Mouse (Mus musculus): Measurements from ENCODE around the gene Adam15. TPM values are rescaled to one million over a fixed set of nuclear protein-coding genes. Genes with fewer than 3 reads are reported as not detected.
A peak's percentile ranks its signal among the peaks of the same experiment; 100 is the strongest.

Gene Adam15
- 10 to 100 TPM; 45.5 to 47.0 TPM for total RNA-seq (2021)
- long read RNA-seq, experiment 1, transcript Adam15-202 (21 exons, 2,799 nt) = major isoform, 8 of 42 reads
- long read RNA-seq, experiment 1, partial matches to known transcripts = 11 of 42 reads
- long read RNA-seq, experiment 1, other reads (novel, unspliced or antisense) = 20 of 42 reads
- long read RNA-seq, experiment 2, partial matches to known transcripts = 6 of 27 reads
- long read RNA-seq, experiment 2, other reads (novel, unspliced or antisense) = 16 of 27 reads

GRCm38 (mm10) chr3:89349869-89350501 is at the start of gene Adam15:
Adam15 (minus strand) TSS chr3:89349996.
- peak; percentile 92 to 94 for DNase-seq

GRCm38 (mm10) chr3:89396654-89397005 is 46.8 kb upstream of the Adam15 start:
- no peak for DNase-seq

- DNase-seq = peak; percentile 80 to 84
These were observed 46.2 kb upstream of the Adam15 start for GRCm38 (mm10) chr3:89395806-89396653.

- DNase-seq = peak in 1 of 2 experiments; percentile 51
These were observed 45.6 kb upstream of the Adam15 start for GRCm38 (mm10) chr3:89395419-89395805.

GRCm38 (mm10) chr3:89394894-89395256 is 45.1 kb upstream of the Adam15 start:
- peak; percentile 90 to 91 for DNase-seq

- DNase-seq = peak; percentile 83 to 84
These were observed 44.5 kb upstream of the Adam15 start, which contains the start of gene Zbtb7b for GRCm38 (mm10) chr3:89394006-89394893. Zbtb7b (minus strand) TSS chr3:89394776.

GRCm38 (mm10) chr3:89393605-89394004 is 43.8 kb upstream of the Adam15 start:
- DNase-seq = peak; percentile 100

GRCm38 (mm10) chr3:89392871-89393311 is 43.1 kb upstream of the Adam15 start:
- DNase-seq = peak; percentile 52 to 66

GRCm38 (mm10) chr3:89391663-89392511 is 42.1 kb upstream of the Adam15 start:
- DNase-seq = peak; percentile 81 to 89

GRCm38 (mm10) chr3:89390699-89391662 is 41.2 kb upstream of the Adam15 start:
- DNase-seq = peak in 1 of 2 experiments; percentile 48

GRCm38 (mm10) chr3:89390111-89390515 is 40.3 kb upstream of the Adam15 start:
- DNase-seq = peak; percentile 72 to 81

- DNase-seq = peak; percentile 55 to 62
These were observed 39.3 kb upstream of the Adam15 start for GRCm38 (mm10) chr3:89388901-89389740.

GRCm38 (mm10) chr3:89388134-89388881 is 38.5 kb upstream of the Adam15 start:
- DNase-seq = peak; percentile 70 to 84

- DNase-seq = peak; percentile 44 to 59
These were observed 37.8 kb upstream of the Adam15 start for GRCm38 (mm10) chr3:89387632-89388031.

- no peak for DNase-seq
These were observed 36.9 kb upstream of the Adam15 start for GRCm38 (mm10) chr3:89386438-89387420.

GRCm38 (mm10) chr3:89385451-89385850 is 35.7 kb upstream of the Adam15 start:
- no peak for DNase-seq
